Mouse (Mus musculus): ENCODE measurements around the gene Sorl1.

The Sorl1 gene

DNA sequence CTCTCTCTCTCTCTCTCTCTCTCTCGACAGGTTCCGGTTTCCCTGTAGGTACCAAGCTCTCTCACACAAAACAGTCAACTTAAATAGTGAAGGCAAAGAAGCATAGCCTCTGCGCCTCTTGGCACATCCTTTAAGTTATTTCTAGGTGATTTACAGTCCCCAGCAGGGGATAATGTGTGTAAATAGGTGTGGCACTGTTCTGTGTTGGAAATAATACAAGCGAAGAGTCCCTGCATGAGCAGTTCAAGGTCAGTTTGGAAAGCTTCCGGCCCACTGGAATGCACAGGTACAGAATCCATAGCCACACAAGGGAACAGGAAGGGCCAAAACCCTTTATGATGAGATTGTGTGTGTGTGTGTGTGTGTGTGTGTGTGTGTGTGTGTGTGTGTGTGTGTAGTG lies 130.3 kb downstream of the Sorl1 start:
- no peak for DNase-seq

GRCm38 (mm10) chr9:41992841-41993240 lies 131.3 kb downstream of the Sorl1 start:
- DNase-seq, result no peak

DNA sequence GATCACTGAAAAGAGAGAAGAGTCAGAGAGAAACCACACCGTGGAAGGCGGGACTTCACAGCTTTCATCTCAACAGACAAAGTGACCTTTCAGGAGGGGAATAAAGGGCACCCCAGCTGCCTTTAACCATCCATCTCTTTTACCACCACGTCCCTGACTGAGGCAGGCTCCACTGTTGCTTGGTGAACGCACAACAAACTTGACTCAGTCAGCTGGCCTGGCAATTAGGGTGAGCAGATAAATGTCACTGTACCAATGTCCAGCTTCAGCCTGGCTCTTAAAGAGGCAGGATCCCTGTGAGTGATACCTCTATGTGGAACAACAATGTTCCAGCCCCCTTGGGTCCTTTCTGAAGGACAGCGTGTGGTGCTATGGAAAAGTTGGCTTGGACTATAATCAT lies 138.5 kb downstream of the Sorl1 start:
- no peak for DNase-seq

GRCm38 (mm10) chr9:41985052-41985451 lies 139.0 kb downstream of the Sorl1 start:
- no peak for DNase-seq

GRCm38 (mm10) chr9:41984306-41984705 lies 139.8 kb downstream of the Sorl1 start:
- DNase-seq, result no peak

DNA sequence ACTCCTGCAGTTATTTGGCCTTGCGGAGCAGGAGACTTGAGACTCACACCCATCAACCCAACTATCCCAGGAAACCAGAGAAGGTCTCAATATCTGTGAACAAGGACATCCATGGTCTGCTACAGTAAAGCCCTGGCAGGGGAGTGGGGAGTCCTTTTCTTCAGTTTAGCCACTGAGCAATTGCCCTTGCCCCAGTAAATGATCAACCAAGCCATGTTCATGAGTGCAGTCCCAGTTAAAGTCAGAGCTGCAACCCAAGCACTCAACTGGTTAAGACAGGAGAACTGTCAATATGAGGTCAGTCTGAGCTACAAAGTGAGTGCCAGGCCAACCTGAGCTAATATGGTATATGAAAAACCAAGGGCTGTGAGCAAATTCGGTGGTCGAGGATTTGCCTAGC lies 140.8 kb downstream of the Sorl1 start:
- DNase-seq, result peak; percentile 48 to 60

- DNase-seq, result peak; percentile 22 to 56
Observed at GRCm38 (mm10) chr9:41982760-41983159, 141.3 kb downstream of the Sorl1 start.

DNA sequence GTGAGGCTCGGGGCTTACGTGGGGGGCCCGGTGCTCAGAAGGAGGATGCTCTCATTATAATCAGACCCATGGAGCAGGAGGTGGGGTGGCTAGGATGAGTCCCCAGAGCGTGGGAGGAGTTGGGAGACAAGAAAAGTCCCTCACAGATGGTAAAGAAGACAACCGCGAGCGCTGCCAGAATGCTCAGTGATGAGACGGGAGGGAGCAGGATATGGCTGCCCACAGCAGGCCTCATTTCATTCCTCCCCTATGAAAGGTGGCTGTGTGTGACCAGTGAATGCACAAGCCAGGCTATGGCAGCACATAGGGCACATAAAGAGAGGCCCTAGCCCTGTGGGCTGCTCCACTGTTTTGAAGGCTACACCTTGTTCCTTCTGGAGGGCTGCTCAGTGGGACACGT lies 142.1 kb downstream of the Sorl1 start:
- DNase-seq, result no peak

GRCm38 (mm10) chr9:41981306-41981705 lies 142.8 kb downstream of the Sorl1 start:
- DNase-seq, result no peak

DNA sequence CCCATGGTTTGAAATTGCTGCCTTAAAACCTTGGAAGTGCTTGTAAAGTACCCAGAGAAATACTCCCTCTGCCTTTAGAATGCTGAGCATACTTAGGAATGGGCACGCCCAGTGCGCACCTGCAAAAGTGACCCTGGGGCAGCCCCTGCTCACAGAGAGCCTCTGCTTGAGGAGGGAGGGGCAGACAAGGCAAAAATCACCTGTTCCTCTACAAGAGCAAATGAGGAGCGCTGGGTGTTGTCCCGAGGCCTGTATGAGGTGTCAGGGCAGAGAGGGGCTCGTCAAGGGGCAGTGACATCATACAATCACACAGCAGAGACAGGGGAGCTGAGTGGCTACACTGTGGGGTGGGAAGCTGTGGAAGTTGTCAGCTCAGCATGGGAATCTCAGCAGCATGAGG lies 143.3 kb downstream of the Sorl1 start:
- no peak for DNase-seq

GRCm38 (mm10) chr9:41978366-41978765 lies 145.7 kb downstream of the Sorl1 start:
- no peak for DNase-seq

DNA sequence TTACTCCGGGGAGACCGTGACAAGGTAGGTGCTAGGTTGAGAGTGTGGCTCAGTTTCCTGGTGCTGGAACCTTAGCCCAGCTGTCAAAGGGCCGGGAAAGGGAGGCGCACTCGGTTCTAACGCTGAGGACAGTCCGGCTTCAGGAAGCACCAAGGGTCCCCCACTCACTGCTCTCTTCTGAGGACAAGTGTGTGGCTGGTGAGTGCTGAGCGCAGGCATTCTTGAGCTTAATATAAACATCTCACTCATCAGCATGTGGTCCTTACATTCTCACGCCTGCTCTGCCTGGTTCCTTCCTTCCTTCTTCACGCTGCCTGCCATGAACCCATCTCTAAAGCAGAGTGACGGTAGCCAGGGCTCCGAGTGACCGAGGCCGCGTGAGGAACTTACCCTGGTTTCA lies 148.1 kb downstream of the Sorl1 start:
- DNase-seq, result no peak

DNA sequence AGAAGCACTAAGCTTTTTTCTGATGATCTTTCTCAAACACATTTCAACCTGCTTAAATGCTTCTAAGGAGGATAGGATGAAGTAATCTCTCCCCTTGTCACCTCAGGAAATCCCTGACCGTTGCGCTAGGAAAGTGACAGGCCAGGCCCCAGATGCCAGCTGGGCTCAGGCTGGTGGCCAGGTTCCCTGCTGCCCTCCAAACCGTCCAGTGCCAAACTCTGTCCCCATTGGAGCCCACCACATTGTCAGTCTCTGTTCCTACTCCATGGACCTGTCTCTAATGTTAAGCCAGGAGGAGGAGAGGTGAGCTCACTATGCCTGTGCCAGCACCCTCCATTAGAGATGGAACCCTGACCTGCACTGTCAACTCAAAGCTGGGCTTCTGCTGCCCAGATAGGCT lies 149.4 kb downstream of the Sorl1 start:
- DNase-seq, result no peak

DNA sequence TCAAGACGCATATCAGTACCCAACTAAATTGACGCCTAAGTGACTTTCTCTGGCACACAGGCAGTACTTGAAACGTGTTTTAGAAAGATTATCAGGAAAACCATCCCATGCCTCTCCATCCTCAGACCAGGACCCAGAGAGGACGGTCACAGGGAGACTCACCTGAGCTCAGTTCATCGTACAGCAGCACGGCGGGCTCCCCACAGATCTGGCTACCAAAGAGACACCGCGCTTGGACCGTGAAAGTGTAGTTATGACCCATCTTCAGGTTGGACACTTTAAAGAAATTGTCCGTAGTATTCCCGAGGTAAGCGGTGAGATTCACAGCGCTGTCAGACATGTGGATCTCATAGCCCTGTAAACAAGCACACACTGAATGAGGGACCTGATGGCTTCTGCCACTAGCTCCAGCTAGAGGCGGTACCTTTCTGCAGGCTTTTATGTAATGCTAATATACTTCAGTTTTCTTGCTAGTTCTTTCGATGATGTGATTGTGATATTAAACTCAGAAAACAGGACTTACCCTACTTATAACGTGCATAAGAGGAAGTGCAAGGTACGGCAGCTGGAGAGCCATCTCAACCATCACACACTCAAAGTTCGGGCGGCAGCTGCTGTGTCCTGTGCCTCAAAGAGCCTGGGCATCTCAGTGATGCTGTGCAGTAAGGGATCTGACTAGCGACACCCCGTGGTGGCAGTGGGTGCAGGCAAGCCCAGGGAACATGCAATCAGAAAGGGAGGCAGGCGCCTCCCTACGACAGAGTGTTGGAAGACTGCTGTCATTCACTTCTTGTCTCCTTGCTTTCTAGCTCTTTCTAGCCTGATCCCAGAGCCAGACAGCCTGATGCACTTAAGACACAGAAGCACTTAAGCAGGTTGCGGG lies 150.1 kb downstream of the Sorl1 start:
- peak in 1 of 2 experiments; percentile 51 for DNase-seq

DNA sequence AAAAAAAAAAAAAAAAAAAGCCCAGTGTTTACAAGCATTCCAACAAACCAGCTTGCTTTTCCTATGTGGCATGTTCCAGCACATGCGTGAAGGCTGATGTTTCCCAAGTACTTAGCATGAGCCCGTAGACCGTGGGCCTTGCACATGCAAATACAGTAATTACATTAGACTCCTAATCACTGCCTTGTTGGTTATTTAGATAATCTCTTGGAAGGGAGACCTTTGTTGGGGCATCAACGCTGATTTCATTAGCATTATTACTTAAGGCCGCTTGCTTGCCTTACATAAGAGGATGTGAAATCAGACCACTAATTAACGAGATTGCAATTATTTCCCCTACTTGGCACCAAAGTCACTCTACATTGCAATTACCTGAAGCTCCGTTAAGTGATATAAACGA lies 154.1 kb downstream of the Sorl1 start:
- no peak for DNase-seq

- no peak for DNase-seq
Observed at GRCm38 (mm10) chr9:41968673-41969460, 155.2 kb downstream of the Sorl1 start.

DNA sequence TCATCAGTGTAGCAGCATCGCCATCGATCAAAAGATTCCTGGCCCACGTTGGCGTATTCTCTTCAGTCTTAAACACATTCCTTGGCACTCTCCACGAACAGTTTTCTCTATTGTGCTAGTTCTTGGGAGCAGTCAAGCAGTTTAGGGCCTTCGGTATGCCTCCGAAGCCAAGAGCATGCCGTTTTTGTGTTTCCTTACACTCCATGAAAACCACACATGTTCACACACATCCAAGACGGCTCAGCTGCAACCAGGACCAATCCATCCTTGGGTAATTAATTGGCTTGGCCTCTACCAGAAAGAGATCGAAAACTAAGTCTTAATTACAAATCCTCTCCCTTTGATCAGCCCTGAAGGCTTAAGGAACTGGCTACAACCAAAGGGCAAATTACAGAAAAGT lies 162.8 kb downstream of the Sorl1 start:
- DNase-seq, result no peak

GRCm38 (mm10) chr9:41958282-41958681 lies 165.8 kb downstream of the Sorl1 start:
- DNase-seq, result no peak

GRCm38 (mm10) chr9:41953486-41953885 lies 170.6 kb downstream of the Sorl1 start:
- peak; percentile 56 to 76 for DNase-seq

- DNase-seq, result no peak
Observed at GRCm38 (mm10) chr9:41952650-41953204, 171.4 kb downstream of the Sorl1 start.

DNA sequence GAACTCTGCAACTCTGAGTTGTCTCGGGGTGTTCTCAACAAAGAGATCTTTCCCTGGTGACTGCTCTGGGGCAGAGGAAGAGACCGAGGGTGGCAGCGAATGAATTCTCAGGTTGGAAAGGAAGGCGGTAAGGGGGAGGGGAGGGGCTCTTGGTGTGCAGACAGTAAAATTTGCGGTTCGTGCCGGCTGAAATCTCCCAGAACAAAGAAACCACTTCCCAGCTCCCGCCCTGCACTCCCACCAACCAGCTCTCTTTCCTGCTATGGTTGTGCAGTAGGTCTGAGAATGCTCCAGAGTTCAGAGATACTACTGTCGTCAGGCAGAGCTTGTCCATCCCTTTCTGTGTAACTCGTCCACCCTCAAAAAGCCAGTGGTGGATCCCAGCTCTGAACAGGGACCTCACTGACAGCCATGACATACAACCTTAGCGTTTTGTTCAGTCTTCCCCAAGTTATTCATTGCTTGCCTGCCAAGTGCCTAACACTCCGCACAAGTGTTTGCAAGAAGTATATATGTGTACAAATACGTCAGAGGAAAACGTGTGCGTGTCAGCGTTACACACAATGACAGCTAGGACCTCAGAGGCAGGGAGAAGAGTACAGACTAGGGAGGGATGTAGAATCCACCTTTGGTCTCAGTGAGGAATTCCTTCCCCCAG lies 172.5 kb downstream of the Sorl1 start:
- DNase-seq, result peak in 1 of 2 experiments; percentile 39

GRCm38 (mm10) chr9:41950991-41951451 lies 173.1 kb downstream of the Sorl1 start:
- peak; percentile 86 to 89 for DNase-seq
